Mouse (Mus musculus): ENCODE data around the gene D5Ertd579e. TPM values are rescaled to one million over a fixed set of nuclear protein-coding genes. Genes with fewer than 3 reads are reported as not detected.
"Not testable (repeated sequence)": the region's sequence is repeated elsewhere in the genome, so short reads cannot be mapped to it uniquely, and the experiment has no call there.

The D5Ertd579e gene
- total RNA-seq, 2 experiments from 2014 or later = 56.4 to 66.5 TPM

DNA sequence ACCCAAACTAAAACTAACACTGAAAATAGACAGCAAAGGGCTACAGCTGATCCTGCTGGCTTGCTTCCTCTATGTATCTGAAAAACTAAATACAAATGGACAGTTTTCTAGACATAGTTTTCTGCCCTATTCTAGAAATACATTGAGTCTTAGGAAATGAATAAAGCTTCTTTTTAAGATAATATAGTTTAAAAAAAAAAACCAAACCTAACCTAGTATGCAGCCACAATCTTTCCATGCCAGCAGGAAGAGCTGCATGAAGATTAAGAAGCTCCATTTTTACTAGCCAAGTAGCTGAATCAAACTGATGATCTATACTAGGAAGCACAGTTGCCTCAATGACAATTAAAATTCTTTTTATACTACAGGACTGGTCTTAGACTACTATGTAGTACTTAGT, 14.6 kb downstream of the D5Ertd579e start:
- DNase-seq = no peak

DNA sequence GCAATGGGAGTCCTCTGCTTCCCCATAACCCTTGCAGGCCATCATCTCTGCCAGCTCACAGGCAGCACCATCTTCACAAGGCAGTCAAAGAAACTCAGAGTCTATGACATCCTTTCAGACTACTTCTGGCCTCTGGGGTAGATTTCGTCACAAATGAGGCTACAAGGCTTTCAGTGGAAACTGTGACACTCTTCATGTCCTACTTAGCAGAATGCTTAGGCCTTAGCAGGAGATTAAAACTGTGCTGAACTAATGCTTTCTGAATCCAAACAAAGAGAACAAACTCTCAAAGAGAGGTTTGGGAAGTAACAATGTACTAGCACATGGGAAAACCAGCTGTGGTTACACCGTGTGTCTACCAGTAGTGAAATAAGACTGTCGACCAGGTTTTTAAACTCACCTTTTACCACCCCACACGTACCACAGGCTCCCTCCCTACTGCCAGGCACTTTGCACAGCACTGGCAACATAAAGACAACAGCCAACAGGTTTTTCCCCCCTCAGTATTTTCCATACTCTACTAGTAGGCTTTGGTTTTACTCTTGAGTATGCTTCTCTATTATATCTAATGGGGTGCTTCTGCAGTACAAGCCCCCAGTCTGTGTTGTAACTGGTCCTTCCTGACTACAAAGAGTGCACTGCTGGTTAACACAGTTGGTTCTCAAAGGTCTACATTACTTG, 15.8 kb downstream of the D5Ertd579e start:
- no peak for DNase-seq

DNA sequence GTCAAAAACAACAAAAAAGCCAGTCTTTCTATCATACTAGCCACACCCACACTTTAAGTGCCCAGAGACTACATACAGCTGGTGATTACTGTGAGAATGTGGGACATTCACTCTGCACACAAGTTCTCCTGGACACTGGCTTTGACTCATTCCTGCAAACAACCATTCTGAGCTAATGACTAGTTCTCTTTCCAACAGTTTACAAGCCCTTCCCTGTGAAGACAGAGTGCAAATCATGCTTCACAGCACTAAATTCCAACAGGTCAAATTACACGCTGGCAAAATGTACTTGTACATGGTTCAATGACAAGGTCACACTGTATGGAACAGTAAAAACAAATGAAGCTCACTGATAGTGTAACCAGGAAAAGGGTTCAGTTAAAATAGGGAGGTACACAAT, 17.0 kb downstream of the D5Ertd579e start:
- no peak for DNase-seq

DNA sequence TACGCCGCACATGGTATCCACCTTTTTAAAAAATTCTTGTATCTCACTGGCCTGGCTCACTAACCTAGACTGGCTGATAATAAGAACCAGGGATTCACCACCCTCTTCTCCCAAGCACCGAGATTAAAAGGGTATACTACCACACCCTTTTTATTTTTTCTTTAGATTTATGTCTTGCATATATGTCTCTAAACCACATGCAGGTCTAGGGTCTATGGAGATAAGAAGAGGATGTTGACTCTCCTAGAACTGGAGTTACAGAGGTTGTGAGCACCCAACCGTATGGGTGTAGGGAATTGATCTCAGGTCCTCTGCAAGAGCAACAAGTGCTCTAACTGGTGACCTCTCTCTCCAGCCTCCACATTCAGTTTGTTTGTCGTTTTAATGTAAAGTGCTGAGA, 17.9 kb downstream of the D5Ertd579e start:
- DNase-seq = no peak

DNA sequence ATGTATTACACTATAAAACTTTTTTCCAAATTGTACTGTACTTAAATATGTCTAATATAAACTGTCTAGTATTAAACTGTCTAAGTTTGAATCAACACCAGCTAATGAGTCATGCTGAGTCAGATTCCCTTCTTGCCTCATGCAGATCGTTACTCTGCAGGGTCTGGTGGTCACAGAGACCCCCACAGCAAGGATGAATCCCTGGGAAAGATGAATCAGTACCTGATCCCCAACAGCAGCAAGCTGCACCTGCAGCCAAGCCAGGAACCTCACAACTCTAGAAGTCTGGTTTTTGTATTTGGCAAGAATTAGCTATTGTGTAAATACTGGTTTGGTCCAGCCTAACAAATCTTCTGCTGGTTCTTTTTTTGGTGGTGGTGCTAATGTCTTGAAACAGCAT, 20.4 kb downstream of the D5Ertd579e start:
- DNase-seq = no peak

DNA sequence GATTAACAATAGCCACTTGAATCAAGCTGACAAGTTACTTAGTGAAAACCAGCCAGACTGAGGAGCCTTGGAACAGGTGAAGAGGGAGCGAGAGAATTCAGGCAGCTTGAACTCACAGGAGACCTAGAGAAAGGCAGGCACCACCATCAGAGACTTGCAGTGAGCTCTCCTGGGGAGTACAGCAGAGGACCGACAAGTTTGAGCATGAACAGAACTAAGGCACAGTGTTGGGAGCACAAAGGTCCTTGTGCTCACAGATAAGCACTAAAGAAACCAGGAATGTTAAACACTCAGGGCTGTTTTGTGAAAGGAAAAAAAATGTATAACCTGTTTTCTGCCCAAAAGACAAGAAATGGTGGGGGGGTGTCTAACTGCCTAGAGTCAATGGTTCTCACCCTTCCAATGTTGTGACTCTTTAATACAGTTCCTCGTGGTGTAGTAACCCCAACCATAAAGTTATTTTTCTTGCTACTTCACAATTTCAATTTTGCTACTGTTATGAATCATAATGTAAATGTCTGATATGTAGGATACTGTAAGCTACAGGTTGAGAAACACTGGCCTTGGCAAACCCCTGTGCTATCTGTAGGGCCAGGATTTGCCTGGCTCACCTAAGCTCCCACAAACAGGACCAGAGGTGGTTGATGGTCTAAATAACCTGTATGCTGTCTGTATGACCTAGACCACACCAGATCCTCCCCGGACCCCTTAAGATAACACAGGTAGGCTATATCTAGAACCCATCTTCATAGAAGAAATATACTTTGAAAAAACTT, 21.0 kb downstream of the D5Ertd579e start:
- DNase-seq = no peak

DNA sequence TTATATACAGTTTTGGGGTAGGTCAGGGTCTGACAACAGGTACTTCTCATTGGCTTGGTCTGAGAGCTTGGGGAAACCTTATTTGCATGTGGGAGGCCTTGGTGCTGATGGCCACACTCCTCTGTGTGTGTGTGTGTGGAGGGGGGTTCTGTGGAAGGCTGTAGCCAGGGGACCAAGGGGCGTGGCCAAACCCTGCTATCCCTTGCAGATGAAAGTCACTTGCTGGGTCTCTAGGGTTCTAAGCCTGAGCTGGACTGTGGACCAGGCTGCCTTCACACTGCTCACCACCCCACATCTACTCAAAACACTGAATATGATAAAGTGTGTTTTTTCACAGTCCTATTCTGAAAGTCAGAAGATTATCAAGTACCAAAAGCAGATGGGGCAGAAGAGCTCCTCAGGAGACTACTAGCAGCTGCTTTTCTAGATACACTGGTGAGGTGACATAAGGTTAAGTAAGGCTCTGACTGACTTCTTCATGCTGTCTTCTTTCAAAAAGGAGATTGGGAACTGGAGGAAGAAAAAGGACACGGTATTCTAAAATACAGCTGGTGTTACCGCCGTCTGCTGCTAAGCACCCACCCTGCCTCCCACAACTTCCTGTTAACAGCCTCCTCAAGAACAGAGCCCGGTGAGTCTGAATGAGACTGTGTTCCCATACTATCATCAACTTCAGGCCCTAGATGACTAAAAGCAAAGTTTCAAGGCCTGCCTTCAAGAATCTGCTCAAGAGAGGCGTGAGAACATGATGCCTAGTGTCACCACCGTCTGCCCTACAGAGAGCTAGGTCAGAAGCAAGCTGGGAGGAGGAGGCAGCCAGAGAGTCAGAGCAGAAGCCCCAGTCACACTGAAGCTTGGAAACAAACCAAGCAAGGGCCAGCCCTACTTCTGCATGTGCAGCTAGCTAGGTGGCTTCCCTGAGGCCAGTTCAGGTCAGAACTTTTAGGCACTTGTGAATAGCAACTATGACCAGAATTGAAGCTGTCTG, 26.5 kb downstream of the D5Ertd579e start:
- DNase-seq = no peak

DNA sequence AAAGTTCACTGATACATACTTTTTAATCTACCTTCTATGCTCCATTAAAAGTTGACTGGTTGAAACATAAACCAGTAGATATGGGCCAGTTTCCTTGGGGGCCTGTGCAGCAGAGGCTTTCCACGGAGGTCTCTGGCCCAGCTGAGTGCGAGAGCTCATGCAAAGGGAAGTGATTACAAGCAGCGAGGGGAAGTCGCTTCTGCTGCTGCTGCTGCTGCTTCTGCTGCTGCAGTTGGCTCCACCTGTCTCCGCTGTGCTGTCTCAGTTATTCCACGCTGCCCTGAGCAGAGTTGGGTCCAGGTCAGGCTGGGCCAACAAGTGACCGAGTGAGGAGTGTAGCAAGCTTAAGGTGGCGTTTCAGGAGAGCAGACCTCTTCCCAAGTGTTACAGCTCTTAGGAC, 27.3 kb downstream of the D5Ertd579e start:
- DNase-seq = no peak

DNA sequence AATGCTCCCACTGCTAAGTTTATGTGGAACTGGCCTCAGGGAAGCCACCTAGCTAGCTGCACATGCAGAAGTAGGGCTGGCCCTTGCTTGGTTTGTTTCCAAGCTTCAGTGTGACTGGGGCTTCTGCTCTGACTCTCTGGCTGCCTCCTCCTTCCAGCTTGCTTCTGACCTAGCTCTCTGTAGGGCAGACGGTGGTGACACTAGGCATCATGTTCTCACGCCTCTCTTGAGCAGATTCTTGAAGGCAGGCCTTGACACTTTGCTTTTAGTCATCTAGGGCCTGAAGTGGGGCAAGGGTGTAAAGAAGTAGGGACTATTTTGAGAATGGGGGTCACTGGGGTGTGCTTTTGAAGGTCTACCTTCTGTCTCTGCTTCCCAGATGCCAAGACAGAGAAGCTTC, 27.8 kb downstream of the D5Ertd579e start:
- not testable (repeated sequence) for DNase-seq

DNA sequence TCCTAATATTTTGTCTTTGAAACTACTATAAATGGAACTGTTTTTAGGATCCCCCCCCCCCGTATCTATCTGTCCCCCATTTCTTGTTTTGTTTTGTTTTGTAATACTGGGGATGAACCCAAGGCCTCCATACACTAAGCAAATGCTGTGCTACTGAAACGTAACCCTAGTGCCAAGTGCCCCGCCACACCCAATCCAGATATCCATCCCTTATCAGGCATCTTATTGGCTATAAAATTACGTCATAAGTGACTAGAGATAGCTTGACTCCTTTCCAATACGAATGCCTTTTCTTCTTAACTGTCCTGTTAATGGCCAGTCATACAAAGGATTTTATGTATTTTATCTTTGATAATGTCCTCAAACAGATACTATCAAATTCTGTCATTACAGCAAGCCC, 28.7 kb downstream of the D5Ertd579e start:
- no peak for DNase-seq

DNA sequence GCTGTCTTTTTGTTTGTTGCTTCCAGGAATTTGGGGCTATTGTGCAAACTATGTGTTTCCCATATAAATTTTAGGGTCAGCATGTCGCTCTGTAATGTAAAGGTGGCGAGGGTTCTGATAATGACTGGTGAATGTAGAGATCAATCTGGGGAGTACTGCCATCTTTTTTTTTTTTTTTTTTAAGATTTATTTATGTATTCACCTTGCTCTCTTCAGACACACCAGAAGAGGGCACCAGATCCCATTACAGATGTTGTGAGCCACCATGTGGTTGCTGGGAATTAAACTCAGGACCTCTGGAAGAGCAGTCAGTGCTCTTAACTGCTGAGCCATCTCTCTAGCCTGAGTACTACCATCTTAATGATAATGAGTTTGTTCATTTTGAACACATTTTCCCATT, 29.1 kb downstream of the D5Ertd579e start:
- not testable (repeated sequence) for DNase-seq

DNA sequence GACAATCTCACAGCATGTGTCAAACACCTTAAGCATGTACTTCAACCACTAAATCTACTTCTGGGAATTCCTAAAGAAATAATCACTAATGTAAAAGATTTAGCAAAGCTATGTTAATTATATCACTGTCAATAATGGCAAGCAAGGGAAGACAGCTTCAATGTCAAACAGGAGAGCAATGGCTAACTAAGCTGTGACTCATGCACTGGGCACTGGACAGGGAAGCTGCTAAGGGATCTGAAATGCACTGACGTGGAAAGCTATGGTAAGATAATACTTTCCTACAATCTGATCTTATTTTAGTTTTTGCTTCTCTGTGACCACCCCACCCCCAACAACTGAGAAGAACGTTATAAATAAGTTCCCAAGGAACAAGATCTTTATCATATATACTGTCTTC, 32.5 kb downstream of the D5Ertd579e start:
- DNase-seq = peak; percentile 47 to 48

DNA sequence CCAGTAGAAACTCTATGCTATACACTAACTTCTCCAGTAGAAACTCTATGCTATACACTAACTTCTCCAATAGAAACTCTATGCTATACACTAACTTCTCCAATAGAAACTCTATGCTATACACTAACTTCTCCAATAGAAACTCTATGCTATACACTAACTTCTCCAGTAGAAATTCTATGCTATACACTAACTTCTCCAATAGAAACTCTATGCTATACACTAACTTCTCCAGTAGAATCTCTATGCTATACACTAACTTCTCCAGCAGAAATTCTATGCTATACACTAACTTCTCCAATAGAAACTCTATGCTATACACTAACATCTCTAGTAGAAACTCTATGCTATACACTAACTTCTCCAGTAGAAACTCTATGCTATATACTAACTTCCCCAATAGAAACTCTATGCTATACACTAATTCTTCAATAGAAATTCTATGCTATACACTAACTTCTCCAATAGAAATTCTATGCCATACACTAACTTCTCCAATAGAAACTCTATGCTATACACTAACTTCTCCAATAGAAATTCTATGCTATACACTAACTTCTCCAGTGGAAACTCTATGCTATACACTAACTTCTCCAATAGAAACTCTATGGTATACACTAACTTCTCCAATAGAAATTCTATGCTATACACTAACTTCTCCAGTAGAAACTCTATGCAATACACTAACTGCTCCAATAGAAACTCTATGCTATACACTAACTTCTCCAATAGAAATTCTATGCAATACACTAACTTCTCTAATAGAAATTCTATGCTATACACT, 34.7 kb downstream of the D5Ertd579e start:
- DNase-seq = not testable (repeated sequence)

DNA sequence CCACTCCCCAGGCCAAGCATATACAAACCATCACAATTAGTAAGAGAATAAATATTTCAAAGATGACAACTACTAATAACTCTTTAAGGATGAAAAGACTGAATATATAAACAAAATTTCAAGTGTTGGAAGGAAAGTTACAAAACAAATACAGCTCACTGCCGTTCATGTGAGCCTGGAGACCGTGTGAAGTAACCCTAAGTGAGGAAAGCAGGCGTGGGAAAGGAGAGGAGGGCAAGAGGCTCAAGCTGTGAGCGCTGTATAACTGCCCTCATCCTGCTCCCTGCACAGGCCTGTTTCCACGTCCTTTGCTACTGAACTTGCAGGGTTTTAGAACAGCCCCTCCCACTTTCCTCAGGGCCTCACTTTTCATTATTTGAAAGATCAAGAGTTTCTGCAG, 70.2 kb downstream of the D5Ertd579e start:
- no peak for DNase-seq

DNA sequence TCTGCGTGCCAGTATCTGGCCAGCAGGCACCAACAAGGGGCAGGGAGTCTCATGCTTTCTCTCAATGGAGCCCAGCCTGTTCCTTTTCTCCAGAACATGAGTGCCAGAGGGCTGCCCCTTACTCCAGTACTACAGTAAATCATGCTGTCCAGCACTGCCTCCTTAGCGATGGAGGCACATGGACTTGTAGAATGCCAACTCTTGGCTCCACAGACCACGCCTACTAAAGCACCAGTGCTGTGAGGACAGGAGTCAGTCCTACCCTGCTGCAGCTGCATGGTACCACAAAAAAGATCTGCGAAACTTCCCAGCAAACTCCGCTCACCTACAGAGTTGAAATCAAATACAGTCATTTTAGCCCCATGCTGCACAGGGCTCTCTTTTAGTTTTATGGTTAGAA, 72.2 kb downstream of the D5Ertd579e start:
- DNase-seq = peak in 1 of 2 experiments; percentile 14

DNA sequence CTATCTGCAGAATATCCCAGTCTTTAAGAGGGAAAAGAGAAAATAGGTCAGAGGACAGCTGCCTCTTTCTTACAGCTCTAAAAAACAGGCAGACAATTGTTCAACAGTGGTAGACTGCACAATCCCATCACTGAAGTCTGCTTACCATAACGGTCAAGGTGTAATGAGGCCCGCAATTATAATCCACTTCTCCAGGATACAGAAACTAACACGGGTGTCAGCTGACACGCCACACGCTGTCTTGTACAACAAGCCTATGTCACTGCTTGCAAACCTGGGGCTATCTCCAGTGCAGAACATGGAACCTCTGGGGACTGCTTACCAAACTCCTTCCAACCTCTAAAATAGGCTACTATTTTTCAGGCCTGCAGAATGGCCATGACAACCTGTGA, 74.8 kb downstream of the D5Ertd579e start:
- DNase-seq = peak in 1 of 2 experiments; percentile 22

DNA sequence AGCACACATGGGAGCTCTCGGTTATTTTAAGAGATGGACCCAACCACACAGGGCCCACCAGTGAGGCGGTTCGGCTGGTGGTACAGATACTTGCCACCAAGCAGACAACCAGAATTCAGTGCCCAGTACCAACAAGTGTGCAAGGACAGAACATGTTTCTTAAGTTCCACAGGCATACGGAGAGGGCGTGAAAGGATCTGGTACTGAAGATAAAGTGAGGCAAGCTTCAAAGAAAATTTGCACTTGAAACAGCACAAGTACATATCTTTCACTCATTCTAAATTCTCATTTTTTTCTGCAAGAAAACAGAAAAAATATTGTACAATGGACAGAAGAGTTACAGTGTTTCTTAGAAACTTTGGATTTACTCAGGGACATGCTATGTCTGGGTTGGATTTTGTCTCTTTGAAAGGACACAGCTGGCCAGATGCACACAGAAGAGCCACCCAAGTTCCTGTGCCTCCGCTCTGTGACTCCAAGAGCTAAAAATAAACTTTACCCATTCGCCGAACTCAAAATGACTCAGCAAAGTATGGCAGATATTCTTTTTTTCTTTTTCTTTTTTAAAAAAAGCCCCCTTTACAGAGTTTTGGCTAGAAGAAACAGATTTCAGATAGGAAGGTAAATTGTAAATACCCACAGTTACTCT, 75.3 kb downstream of the D5Ertd579e start:
- DNase-seq = peak in 1 of 2 experiments; percentile 32

DNA sequence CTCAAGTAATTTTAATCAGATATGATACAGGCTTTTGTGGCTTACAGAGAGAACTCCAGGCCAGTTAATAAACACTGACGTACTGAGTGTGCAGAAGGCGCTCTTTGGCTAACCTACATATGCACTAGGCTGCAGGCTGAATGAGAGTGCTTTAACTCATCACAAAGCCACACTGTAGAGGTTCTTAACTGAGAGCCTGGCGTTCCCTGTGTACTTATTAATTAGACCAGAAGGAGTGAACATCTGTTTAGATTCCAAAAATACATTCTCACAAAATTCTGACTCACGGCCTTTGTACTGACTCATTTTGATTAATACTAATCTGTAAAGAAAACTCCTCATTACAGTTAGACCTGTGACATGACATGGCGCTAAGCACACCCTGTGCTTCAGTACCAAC, 76.9 kb downstream of the D5Ertd579e start:
- DNase-seq = no peak

DNA sequence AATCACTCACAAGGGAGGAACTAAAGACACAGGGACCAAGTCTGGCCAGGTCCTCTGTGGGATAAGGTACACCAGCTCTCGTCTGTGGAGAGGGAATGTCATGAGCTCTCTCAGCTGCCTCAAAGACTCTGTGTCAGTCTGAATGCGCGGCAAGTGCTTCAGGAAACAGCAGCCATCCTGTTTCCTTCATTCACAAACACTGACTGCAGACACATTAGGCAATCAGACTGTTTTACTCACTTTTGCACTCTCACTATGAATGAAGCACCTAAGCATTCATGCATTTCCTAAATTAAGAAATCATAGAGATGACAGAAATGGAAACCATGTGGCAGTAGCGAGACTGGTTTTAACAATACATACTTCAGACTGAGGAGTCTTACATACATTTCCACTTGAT, 77.5 kb downstream of the D5Ertd579e start:
- no peak for DNase-seq

DNA sequence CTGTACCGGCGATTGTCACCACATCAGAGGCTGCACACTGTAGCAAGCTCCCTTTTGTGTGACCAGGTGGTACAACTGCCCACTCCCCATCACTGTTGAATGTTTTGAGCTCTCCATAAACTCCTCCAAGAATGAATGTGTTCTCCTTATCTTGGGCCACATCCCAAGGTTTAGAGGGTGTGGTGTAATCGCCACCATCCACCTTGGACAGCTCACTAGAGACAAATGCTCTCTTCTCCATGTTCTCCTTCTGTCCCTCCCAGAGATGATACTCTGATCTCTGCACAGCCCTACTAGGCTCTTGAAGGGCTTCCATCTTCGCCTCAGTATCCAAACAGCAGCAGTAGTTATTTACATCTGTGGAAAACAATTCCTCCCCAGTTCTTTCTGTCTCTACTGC, 81.7 kb downstream of the D5Ertd579e start:
- no peak for DNase-seq

DNA sequence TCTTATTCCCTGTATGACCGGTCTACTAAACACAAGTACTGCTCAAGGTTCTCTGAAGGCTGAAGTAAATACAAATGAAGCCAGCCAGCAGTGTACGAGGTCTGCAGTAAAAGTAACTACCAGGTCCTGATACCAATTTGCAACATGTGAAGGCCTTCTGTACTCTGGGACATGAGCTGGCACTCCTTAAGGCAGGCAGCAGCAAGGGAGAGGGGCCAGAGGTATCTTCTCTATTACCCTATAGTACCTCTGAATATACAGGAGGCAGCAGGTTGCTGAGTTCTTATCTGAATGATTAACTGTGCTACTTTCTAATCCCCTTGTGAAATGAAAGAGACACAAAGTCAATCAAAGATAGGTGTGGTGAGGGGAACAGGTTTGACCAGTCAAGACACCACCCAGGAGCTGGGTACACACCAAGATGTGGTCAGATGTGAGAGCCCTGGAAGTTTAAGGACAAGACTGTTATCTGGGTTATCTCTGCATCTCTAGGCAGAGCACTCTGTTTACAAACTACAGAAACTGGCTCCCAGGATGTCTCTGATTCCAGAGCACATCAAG, 86.8 kb downstream of the D5Ertd579e start:
- DNase-seq = no peak
